Mouse (Mus musculus): Measurements from ENCODE around the gene Ninj2.

GRCm38 (mm10) chr6:120093100-120093499, at the start of gene Ninj2:
- TF ChIP-seq CTCF (conservative IDR thresholded peaks at IDR 0.05; ENCODE audit: low read length) (no peak), POU5F1 (IDR thresholded peaks at IDR 0.05; ENCODE audit: borderline replicate concordance, low read length) (no peak), NANOG (IDR thresholded peaks at IDR 0.05; ENCODE audit: borderline replicate concordance, low read length) (no peak)

Measured in E14TG2a.4 (cell line).